In the genomic region with DNA sequence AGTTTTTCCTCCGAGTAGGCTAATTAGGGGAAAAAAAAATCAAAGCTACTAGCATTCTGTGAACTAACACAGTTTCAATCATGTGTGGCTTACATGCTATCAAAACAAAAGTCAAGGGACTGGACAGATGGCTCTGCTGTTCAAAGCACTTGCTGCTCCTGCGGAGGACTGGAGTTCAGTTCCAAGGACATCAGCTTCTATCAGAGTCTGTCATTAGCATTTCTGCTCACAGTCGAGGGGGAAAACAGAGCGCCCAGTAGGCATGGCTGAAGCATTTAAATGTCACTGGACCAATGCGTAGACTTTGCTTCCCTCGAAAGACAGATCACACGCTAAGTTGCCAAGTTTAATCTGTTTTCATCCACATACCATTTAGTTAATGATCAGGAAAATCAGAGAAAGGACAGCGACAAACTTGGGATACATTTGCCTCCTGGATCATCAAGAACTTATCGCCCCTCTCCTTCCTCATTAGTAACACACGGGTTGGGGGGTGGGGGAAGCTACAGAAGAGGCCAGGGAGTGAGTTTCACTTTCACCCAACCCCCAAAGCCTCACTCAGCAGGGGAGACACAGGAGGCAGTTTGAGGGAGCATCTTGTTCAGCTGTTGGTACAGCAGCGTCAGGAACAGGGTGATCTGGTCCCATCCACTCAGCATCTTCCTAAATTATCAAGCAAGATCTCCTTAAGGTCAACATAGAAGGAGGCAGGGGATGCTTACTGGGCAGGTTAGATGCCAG, we compare ENCODE assay signal across 10 mouse cellular contexts.
DNase-seq lines count a peak whose midpoint lies in the region; ATAC-seq lines count a peak whose summit lies in the region.
"Had no signal": no experiment of that assay in that cellular context is flagged by ENCODE, and none has a peak within 500 bp of the region (broad histone marks: within the 10 kb centered on the region; RNA-seq: fewer than 3 reads in every experiment).

No protein-coding gene starts in this region.

- H3K27me3 ChIP-seq in heart, embryonic 12.5 days (replicated peaks) = no peaks in the 10 kb centered on the region
- no peaks in the 10 kb centered on the region for H3K27me3 ChIP-seq in lung, embryonic 16.5 days (ENCODE audit: control insufficient read depth, insufficient read depth, low read depth, low read length)
- no peaks in the 10 kb centered on the region for H3K27me3 ChIP-seq in splenic B cell, adult 2 months (ENCODE audit: control insufficient read depth, insufficient read depth, low read length, poor library complexity, severe bottlenecking)

- intact Hi-C loops in heart, postnatal 14 days (cut with DNase I) = no loop called here

- ATAC-seq in heart, embryonic 12.5 days (ENCODE audit: insufficient number of reproducible peaks, low FRiP score) = no peak
- no peak for ATAC-seq in lung, embryonic 16.5 days (ENCODE audit: low read depth)

- DNase-seq in heart, postnatal 14 days = no peak
- no peak for DNase-seq in lung, postnatal 14 days
- peak; percentile 60 to 67 for DNase-seq in cerebellum, postnatal 10 days
- DNase-seq in splenic B cell, adult 2 months (ENCODE audit: low read depth, low spot score) = peak; percentile 42
- DNase-seq in urinary bladder, postnatal 14 days (ENCODE audit: low spot score) = no peak
- no peak for DNase-seq in gastrocnemius, postnatal 4 days (ENCODE audit: low spot score in 2 of 2)
- DNase-seq: right cerebral cortex, adult 18-20 months had no signal

- peak overlapping the region; percentile 42 for H3K27ac ChIP-seq in heart, embryonic 12.5 days (ENCODE audit: poor library complexity, severe bottlenecking)
- H3K27ac ChIP-seq in lung, embryonic 16.5 days (ENCODE audit: low read length) = no peak overlapping the region

- H3K4me3 ChIP-seq in heart, embryonic 12.5 days = no peak overlapping the region
- no peak overlapping the region for H3K4me3 ChIP-seq in lung, embryonic 16.5 days (ENCODE audit: low read length)
- H3K4me3 ChIP-seq: erythroblast, embryonic 14.5 days had no signal

- H3K4me1 ChIP-seq in heart, embryonic 12.5 days (replicated peaks) = peaks cover 60% of the 10 kb centered on the region
- H3K4me1 ChIP-seq in lung, embryonic 16.5 days (replicated peaks; ENCODE audit: control insufficient read depth, insufficient read depth, low read length) = peaks cover 25% of the 10 kb centered on the region

- no peaks in the 10 kb centered on the region for H3K36me3 ChIP-seq in heart, embryonic 12.5 days
- H3K36me3 ChIP-seq in lung, embryonic 16.5 days (ENCODE audit: control insufficient read depth, insufficient read depth, low read length) = no peaks in the 10 kb centered on the region
- H3K36me3 ChIP-seq in splenic B cell, adult 2 months (ENCODE audit: control insufficient read depth, insufficient read depth, low read length, poor library complexity, severe bottlenecking) = no peaks in the 10 kb centered on the region

- H3K9ac ChIP-seq in heart, embryonic 12.5 days = 0 out of 2 replicates have a peak overlapping the region, but pooled peaks have one; percentile 20
- H3K9ac ChIP-seq in lung, embryonic 16.5 days (ENCODE audit: low read length) = 0 out of 2 replicates have a peak overlapping the region, but pooled peaks have one; percentile 22

- H3K9me3 ChIP-seq in heart, embryonic 12.5 days (replicated peaks) = no peaks in the 10 kb centered on the region
- no peaks in the 10 kb centered on the region for H3K9me3 ChIP-seq in lung, embryonic 16.5 days (ENCODE audit: control insufficient read depth, low read length)

- H3K4me2 ChIP-seq in heart, embryonic 12.5 days = peak overlapping the region; percentile 40
- H3K4me2 ChIP-seq in lung, embryonic 16.5 days (ENCODE audit: low read depth, low read length) = no peak overlapping the region

- WGBS in heart, embryonic 12.5 days = 30% methylated on average over 11 of the region's 11 CpGs
- WGBS in lung, embryonic 16.5 days = 34% methylated on average over 11 of the region's 11 CpGs

Comparison
In these comparisons a context has a peak if more than half of its experiments do, and no peak if none do; other contexts are left out.
1. DNase-seq: peak in cerebellum, postnatal 10 days (2 of 2) and splenic B cell, adult 2 months (single experiment); none in heart, postnatal 14 days (0 of 2), lung, postnatal 14 days (single experiment), urinary bladder, postnatal 14 days (single experiment) and gastrocnemius, postnatal 4 days (0 of 2).